10 mouse cellular contexts compared by ENCODE assay signal in genomic region chr11:72908391-72908790, GRCm38 (mm10).
"Had no signal": no experiment of that assay in that cellular context is flagged by ENCODE, and none has a peak within 500 bp of the region (broad histone marks: within the 10 kb centered on the region; RNA-seq: fewer than 3 reads in every experiment).

No protein-coding gene starts in this region.

- H3K4me2 ChIP-seq: intestine, embryonic 15.5 days; limb, embryonic 12.5 days; midbrain, embryonic 12.5 days; neural tube, embryonic 15.5 days; stomach, embryonic 15.5 days had no signal

- ATAC-seq: intestine, embryonic 15.5 days had no signal

- H3K4me3 ChIP-seq: intestine, embryonic 15.5 days; layer of hippocampus, adult 2 months; limb, embryonic 12.5 days; midbrain, embryonic 12.5 days; neural tube, embryonic 15.5 days; stomach, embryonic 15.5 days had no signal

- H3K4me1 ChIP-seq: intestine, embryonic 15.5 days; limb, embryonic 12.5 days; midbrain, embryonic 12.5 days; neural tube, embryonic 15.5 days; stomach, embryonic 15.5 days had no signal

- H3K9me3 ChIP-seq: intestine, embryonic 15.5 days; limb, embryonic 12.5 days; midbrain, embryonic 12.5 days; neural tube, embryonic 15.5 days; stomach, embryonic 15.5 days had no signal

- DNase-seq: lung, adult 18-20 months; right cerebral cortex, postnatal 4 days; thymus, postnatal 4 days had no signal

- H3K9ac ChIP-seq: intestine, embryonic 15.5 days; limb, embryonic 12.5 days; liver, embryonic 14.5 days; midbrain, embryonic 12.5 days; neural tube, embryonic 15.5 days; stomach, embryonic 15.5 days had no signal

- H3K27me3 ChIP-seq: intestine, embryonic 15.5 days; limb, embryonic 12.5 days; midbrain, embryonic 12.5 days; neural tube, embryonic 15.5 days; stomach, embryonic 15.5 days had no signal

- H3K27ac ChIP-seq: intestine, embryonic 15.5 days; layer of hippocampus, adult 2 months; limb, embryonic 12.5 days; liver, embryonic 14.5 days; midbrain, embryonic 12.5 days; neural tube, embryonic 15.5 days; stomach, embryonic 15.5 days had no signal
